Mouse (Mus musculus): ENCODE data around the gene Ginm1. TPM values are rescaled to one million over a fixed set of nuclear protein-coding genes. Genes with fewer than 3 reads are reported as not detected.

Ginm1 gene
- total and polyA plus RNA-seq, 2 experiments from 2014 or later = 26.4 to 107 TPM

DNA sequence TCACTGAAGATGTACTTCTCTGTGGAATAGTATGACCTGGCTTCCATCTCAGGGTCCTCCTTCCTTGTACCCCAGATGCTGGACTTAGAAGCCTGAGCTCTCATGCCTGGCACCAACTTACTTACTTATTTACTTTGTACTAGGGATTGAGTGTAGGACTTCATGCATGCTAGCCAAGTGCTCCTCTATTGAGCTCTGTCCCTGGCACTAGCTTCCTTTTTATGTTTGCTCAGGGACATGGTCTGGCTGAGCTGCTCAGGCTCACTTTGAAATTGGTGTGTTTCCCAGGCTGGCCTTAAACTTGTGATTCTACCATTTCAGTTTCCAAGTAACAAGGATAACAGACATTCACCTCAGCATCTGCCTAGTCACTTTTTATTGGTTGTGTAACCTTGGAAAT is 55.5 kb downstream of the Ginm1 start:
- no peaks in the 10 kb centered on the region for H3K27me3 ChIP-seq (ENCODE audit: control insufficient read depth, insufficient read depth, low read length)
- H3K4me1 ChIP-seq (ENCODE audit: control insufficient read depth, insufficient read depth) = no peaks in the 10 kb centered on the region
- ATAC-seq (ENCODE audit: insufficient read depth, low read depth) (no peak), DNase-seq (ENCODE audit: low spot score) (no peak)
- no peak overlapping the region for H3K27ac ChIP-seq (ENCODE audit: low read depth)
- no peak overlapping the region for H3K9ac ChIP-seq (replicated peaks; ENCODE audit: low read depth, low read length)
- TF ChIP-seq EP300 (IDR thresholded peaks at IDR 0.05; ENCODE audit: low read depth) = no peak
- no peak for TF ChIP-seq CTCF (IDR thresholded peaks at IDR 0.05; ENCODE audit: low read depth)
- H3K4me3 ChIP-seq (ENCODE audit: low read depth, low read length) = no peak overlapping the region
- H3K9me3 ChIP-seq (replicated peaks; ENCODE audit: control insufficient read depth, low read length) = no peaks in the 10 kb centered on the region
- no peaks in the 10 kb centered on the region for H3K36me3 ChIP-seq (replicated peaks; ENCODE audit: control insufficient read depth, insufficient read depth, low read length)
- H3K4me2 ChIP-seq (ENCODE audit: low read depth, low read length) = no peak overlapping the region

DNA sequence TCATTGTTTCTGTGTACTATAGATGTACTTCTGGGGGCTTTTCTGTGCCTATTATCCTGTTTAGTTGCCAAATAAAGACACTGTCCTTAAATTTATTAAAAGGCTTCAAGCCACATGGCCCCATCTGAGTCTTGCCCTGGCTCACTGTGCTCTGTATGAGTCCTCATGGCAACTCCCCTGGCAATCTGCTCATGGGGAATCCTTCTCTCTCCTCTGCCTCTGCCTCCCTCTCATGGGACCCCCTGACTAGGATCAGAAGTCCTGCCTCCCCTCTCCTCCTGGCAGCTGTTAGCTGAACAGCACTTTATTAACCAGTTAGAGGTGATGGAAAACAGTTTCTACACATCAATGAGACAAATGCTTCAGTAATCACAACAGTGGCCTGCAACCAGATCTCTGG is 61.0 kb downstream of the Ginm1 start:
- DNase-seq (ENCODE audit: low spot score) = no peak

DNA sequence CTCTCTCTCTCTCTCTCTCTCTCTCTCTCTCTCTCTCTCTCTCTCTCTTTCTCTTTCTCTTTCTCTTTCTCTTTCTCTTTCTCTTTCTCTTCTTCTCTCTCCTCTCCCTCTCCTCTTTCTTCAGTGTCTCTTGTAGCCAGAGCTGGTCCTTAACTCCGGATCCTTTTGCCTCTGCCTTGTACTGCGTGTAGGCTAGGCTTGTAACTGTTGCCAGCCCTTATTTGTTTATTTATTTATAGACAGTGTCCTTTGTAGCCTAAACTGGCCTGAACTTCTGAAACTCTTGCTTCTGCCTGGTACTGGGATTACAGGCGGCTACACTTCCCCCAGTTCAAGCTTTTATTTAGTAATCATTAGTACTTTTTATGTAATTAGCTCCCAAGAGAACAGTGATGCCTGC is 65.6 kb downstream of the Ginm1 start:
- WGBS = 19% methylated on average over 3 of the region's 3 CpGs
- ATAC-seq (ENCODE audit: insufficient read depth, low read depth) = no peak
- Histone ChIP-seq H3K36me3 (replicated peaks; ENCODE audit: control insufficient read depth, insufficient read depth, low read length) (no peaks in the 10 kb centered on the region), H3K27me3 (ENCODE audit: control insufficient read depth, insufficient read depth, low read length) (no peaks in the 10 kb centered on the region), H3K4me2 (ENCODE audit: low read depth, low read length) (peak overlapping the region; percentile 77), H3K4me3 (ENCODE audit: low read depth, low read length) (peak overlapping the region; percentile 22; the same call in 1 of the 2 replicates), H3K9ac (replicated peaks; ENCODE audit: low read depth, low read length) (no peak overlapping the region), H3K9me3 (replicated peaks; ENCODE audit: control insufficient read depth, low read length) (no peaks in the 10 kb centered on the region), H3K4me1 (ENCODE audit: control insufficient read depth, insufficient read depth) (peaks cover 12% of the 10 kb centered on the region), H3K27ac (ENCODE audit: low read depth) (no peak overlapping the region)
- DNase-seq (ENCODE audit: low spot score) = no peak
- TF ChIP-seq EP300 (IDR thresholded peaks at IDR 0.05; ENCODE audit: low read depth) (no peak), CTCF (IDR thresholded peaks at IDR 0.05; ENCODE audit: low read depth) (no peak)

More for the DNA sequence above, 61.0 kb downstream of the Ginm1 start:
- no peak overlapping the region for H3K27ac ChIP-seq (ENCODE audit: low read depth)
- H3K27me3 ChIP-seq (ENCODE audit: control insufficient read depth, insufficient read depth, low read length) = no peaks in the 10 kb centered on the region
- peaks cover 8% of the 10 kb centered on the region; the same call in 1 of the 2 replicates for H3K4me1 ChIP-seq (ENCODE audit: control insufficient read depth, insufficient read depth)
- no peak for ATAC-seq (ENCODE audit: insufficient read depth, low read depth)
- H3K9ac ChIP-seq (replicated peaks; ENCODE audit: low read depth, low read length) = no peak overlapping the region
- no peaks in the 10 kb centered on the region for H3K9me3 ChIP-seq (replicated peaks; ENCODE audit: control insufficient read depth, low read length)
- no peak overlapping the region for H3K4me3 ChIP-seq (ENCODE audit: low read depth, low read length)
- no peak overlapping the region for H3K4me2 ChIP-seq (ENCODE audit: low read depth, low read length)
- TF ChIP-seq EP300 (IDR thresholded peaks at IDR 0.05; ENCODE audit: low read depth) (no peak), CTCF (IDR thresholded peaks at IDR 0.05; ENCODE audit: low read depth) (no peak)
- no peaks in the 10 kb centered on the region for H3K36me3 ChIP-seq (replicated peaks; ENCODE audit: control insufficient read depth, insufficient read depth, low read length)

DNA sequence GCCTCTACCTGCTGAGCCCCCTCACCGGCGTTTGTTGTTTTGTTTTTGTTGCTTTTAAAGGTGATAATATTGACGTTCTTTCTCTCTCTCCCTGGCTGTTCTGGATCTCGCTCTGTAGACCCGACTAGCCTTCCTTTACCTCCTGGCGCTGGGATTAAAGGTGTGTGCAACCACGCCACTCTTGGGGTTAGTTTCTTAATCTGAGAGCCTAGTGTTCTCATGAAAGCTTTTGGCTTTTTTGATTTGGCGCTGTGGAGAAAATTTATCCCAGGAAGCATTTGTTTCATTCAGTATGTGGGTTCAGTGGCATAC is 66.2 kb downstream of the Ginm1 start:
- Histone ChIP-seq H3K36me3 (replicated peaks; ENCODE audit: control insufficient read depth, insufficient read depth, low read length) (no peaks in the 10 kb centered on the region), H3K4me1 (ENCODE audit: control insufficient read depth, insufficient read depth) (peaks cover 12% of the 10 kb centered on the region), H3K27me3 (ENCODE audit: control insufficient read depth, insufficient read depth, low read length) (no peaks in the 10 kb centered on the region), H3K9me3 (replicated peaks; ENCODE audit: control insufficient read depth, low read length) (no peaks in the 10 kb centered on the region), H3K4me3 (ENCODE audit: low read depth, low read length) (peak overlapping the region; percentile 99), H3K4me2 (ENCODE audit: low read depth, low read length) (peak overlapping the region; percentile 77), H3K27ac (ENCODE audit: low read depth) (peak overlapping the region; percentile 76; the same call in 1 of the 2 replicates), H3K9ac (replicated peaks; ENCODE audit: low read depth, low read length) (peak overlapping the region; percentile 82)
- 0% methylated on average over 8 of the region's 8 CpGs for WGBS
- TF ChIP-seq CTCF (IDR thresholded peaks at IDR 0.05; ENCODE audit: low read depth) = no peak
- TF ChIP-seq EP300 (IDR thresholded peaks at IDR 0.05; ENCODE audit: low read depth) = no peak
- ATAC-seq (ENCODE audit: insufficient read depth, low read depth) (no peak), DNase-seq (ENCODE audit: low spot score) (no peak)

DNA sequence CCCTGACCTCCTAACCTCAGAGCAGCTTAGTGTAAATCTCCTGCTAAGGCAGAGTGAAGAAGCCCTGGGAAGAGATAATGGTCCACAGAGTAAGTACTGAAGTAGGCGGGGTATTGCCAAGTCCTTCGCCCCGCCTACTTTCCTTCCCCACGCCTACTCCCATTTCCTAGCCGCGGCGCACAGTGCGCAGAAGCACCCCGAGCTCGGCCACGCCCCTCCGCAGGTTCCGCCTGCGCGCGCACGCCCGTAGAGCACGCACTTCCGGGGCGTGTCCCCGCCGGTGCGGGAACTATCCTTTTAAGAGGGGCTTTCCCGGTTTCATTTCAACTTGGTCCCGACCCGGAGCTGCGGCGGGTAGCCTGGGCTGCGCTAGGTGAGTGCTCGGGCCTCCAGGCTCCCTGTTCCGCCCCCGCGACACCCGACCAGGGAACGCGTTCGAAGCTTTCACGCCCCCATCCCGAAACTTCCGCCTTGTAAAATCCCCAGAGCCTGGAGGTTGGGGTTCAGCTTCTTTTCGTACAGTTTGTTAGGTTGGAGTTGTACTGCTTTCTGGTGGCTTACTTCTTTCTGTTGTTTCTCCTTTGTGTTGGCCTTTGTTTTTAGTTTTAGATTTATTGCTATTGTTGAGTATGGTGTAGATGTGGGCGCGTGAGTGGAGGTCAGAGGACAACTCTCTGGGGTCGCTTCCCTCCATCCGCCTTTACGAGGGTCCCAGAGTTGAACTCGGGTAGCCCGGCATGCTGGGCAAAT is 66.7 kb downstream of the Ginm1 start, which contains the start of gene Katna1:
Gene Katna1 (plus strand): TSS at position 250 of the 750 bp plus-strand sequence.
- ATAC-seq (ENCODE audit: insufficient read depth, low read depth) (peak; percentile 100), DNase-seq (ENCODE audit: low spot score) (peak; percentile 97)
- Histone ChIP-seq H3K4me2 (ENCODE audit: low read depth, low read length) (peak within 1 kb of the TSS; percentile 77), H3K27me3 (ENCODE audit: control insufficient read depth, insufficient read depth, low read length) (no peaks in the 10 kb centered on the region), H3K4me3 (ENCODE audit: low read depth, low read length) (peak within 1 kb of the TSS; percentile 99), H3K27ac (ENCODE audit: low read depth) (peak within 1 kb of the TSS; percentile 76), H3K4me1 (ENCODE audit: control insufficient read depth, insufficient read depth) (peaks cover 12% of the 10 kb centered on the region), H3K9me3 (replicated peaks; ENCODE audit: control insufficient read depth, low read length) (no peaks in the 10 kb centered on the region), H3K9ac (replicated peaks; ENCODE audit: low read depth, low read length) (peak within 1 kb of the TSS; percentile 82), H3K36me3 (replicated peaks; ENCODE audit: control insufficient read depth, insufficient read depth, low read length) (no peaks in the 10 kb centered on the region)
- under 1% methylated on average over 49 of the region's 49 CpGs for WGBS
- TF ChIP-seq EP300 (IDR thresholded peaks at IDR 0.05; ENCODE audit: low read depth) (no peak), CTCF (IDR thresholded peaks at IDR 0.05; ENCODE audit: low read depth) (no peak)

Small RNA genes within 50 kb of the gene (microRNA-seq; reads per million reads assigned to microRNA genes)
- gene Mir5104 = 1.8 reads per million, percentile 2 among the genes with 10 or more reads in this experiment

Other genes starting within 250 kb of the Ginm1 start
- gene Lrp11, start 203.0 kb downstream of the Ginm1 start, total RNA-seq (2014; rRNA removed; ENCODE audit: low replicate concordance) = 2.1 and 3.2 TPM in 2 replicates
- 0.79 and 0.88 TPM in 2 replicates for gene Lrp11, start 203.0 kb downstream of the Ginm1 start, polyA plus RNA-seq (2015; fragmentation: Nextera tagmentation; extraction: Ambion mirVana)
- 2.6 and 22.2 TPM in 2 replicates for gene Nup43, start 125.3 kb downstream of the Ginm1 start, total RNA-seq (2014; rRNA removed; ENCODE audit: low replicate concordance)
- 16.7 and 20.8 TPM in 2 replicates for gene Nup43, start 125.3 kb downstream of the Ginm1 start, polyA plus RNA-seq (2015; fragmentation: Nextera tagmentation; extraction: Ambion mirVana)
- gene Pcmt1, start 111.7 kb downstream of the Ginm1 start, total RNA-seq (2014; rRNA removed; ENCODE audit: low replicate concordance) = 59.7 and 63.4 TPM in 2 replicates
- 130 and 135 TPM in 2 replicates for gene Pcmt1, start 111.7 kb downstream of the Ginm1 start, polyA plus RNA-seq (2015; fragmentation: Nextera tagmentation; extraction: Ambion mirVana)
- gene Lats1, start 111.6 kb downstream of the Ginm1 start, total RNA-seq (2014; rRNA removed; ENCODE audit: low replicate concordance) = 11.3 and 12.2 TPM in 2 replicates
- 2.1 TPM in 2 replicates for gene Lats1, start 111.6 kb downstream of the Ginm1 start, polyA plus RNA-seq (2015; fragmentation: Nextera tagmentation; extraction: Ambion mirVana)
- 14.2 and 36.0 TPM in 2 replicates for gene Katna1, start 66.8 kb downstream of the Ginm1 start, total RNA-seq (2014; rRNA removed; ENCODE audit: low replicate concordance)
- 22.8 and 25.8 TPM in 2 replicates for gene Katna1, start 66.8 kb downstream of the Ginm1 start, polyA plus RNA-seq (2015; fragmentation: Nextera tagmentation; extraction: Ambion mirVana)
- 13.7 and 14.7 TPM in 2 replicates for gene Ppil4, start 67 bp upstream of the Ginm1 start, total RNA-seq (2014; rRNA removed; ENCODE audit: low replicate concordance)
- 24.2 and 24.9 TPM in 2 replicates for gene Ppil4, start 67 bp upstream of the Ginm1 start, polyA plus RNA-seq (2015; fragmentation: Nextera tagmentation; extraction: Ambion mirVana)
- gene Zc3h12d, start 39.6 kb upstream of the Ginm1 start, total RNA-seq (2014; rRNA removed; ENCODE audit: low replicate concordance) = 0.04 TPM in 1 of 2 replicates, not detected in the other
- 0.15 and 0.20 TPM in 2 replicates for gene Zc3h12d, start 39.6 kb upstream of the Ginm1 start, polyA plus RNA-seq (2015; fragmentation: Nextera tagmentation; extraction: Ambion mirVana)
- gene Tab2, start 163.4 kb upstream of the Ginm1 start, total RNA-seq (2014; rRNA removed; ENCODE audit: low replicate concordance) = 71.6 and 87.7 TPM in 2 replicates
- 12.5 and 14.3 TPM in 2 replicates for gene Tab2, start 163.4 kb upstream of the Ginm1 start, polyA plus RNA-seq (2015; fragmentation: Nextera tagmentation; extraction: Ambion mirVana)